Mouse (Mus musculus): Measurements from ENCODE around the gene Btbd35f26. TPM values are rescaled to one million over a fixed set of nuclear protein-coding genes. Genes with fewer than 3 reads are reported as not detected.
"Not testable (repeated sequence)": the region's sequence is repeated elsewhere in the genome, so short reads cannot be mapped to it uniquely, and the experiment has no call there.

The Btbd35f26 gene
- total RNA-seq (2021): not detected
- long read RNA-seq, experiment 1: 0 reads
- long read RNA-seq, experiment 2: 0 reads

DNA sequence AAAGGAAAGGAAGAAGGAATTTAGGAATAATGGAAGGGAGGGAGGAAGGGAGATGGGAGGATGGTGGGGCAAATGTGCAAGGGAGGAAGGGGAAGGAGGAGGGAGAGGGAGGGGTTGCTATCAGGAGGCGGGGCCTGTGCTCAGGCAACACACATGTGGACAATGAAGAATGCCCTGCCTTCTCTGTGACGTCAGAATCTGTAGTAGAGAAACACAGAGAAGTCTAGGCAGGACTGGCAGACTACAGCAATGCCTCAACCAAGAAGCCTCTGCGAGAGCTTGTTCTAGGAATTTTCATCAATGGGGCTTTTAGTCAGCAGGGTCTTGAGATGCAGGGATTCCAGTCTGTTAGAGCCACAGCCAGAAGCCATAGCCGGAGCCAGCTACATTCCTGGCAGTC lies at the start of gene Btbd35f26:
Gene Btbd35f26 (plus strand): TSS at position 301 of the 400 bp plus-strand sequence.
- intact Hi-C loops (cut with DNase I); H3K27ac ChIP-seq; H3K4me3 ChIP-seq; DNase-seq (ENCODE audit: extremely low spot score in 1 of 2, low spot score in 2 of 2): not testable (repeated sequence)

GRCm38 (mm10) chrX:31341924-31342323 lies 5.7 kb downstream of the Btbd35f26 start:
- intact Hi-C loops (cut with DNase I); DNase-seq (ENCODE audit: extremely low spot score in 1 of 2, low spot score in 2 of 2); H3K27ac ChIP-seq; H3K4me3 ChIP-seq: not testable (repeated sequence)

DNA sequence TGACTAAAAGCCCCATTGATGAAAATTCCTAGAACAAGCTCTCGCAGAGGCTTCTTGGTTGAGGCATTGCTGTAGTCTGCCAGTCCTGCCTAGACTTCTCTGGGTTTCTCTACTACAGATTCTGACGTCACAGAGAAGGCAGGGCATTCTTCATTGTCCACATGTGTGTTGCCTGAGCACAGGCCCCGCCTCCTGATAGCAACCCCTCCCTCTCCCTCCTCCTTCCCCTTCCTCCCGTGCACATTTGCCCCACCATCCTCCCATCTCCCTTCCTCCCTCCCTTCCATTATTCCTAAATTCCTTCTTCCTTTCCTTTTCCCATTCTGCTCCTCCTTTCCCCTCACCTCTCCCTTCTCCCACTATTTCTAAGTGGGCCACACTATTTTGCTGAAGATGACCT lies 47.6 kb downstream of the Btbd35f26 start, which contains the start of gene Btbd35f19:
Gene Btbd35f19 (minus strand): TSS at position 101 of the 400 bp plus-strand sequence.
- H3K27ac ChIP-seq; H3K4me3 ChIP-seq; intact Hi-C loops (cut with DNase I); DNase-seq (ENCODE audit: extremely low spot score in 1 of 2, low spot score in 2 of 2): not testable (repeated sequence)

Other genes starting within 250 kb of the Btbd35f26 start
- gene Btbd35f29, start 218.8 kb upstream of the Btbd35f26 start, total RNA-seq (2021): not detected
- gene Spin2f, start 82.6 kb upstream of the Btbd35f26 start, total RNA-seq (2021): not detected
- gene Btbd35f19, start 47.5 kb downstream of the Btbd35f26 start, total RNA-seq (2021): not detected
- not detected for gene Gm21883, start 237.8 kb downstream of the Btbd35f26 start, total RNA-seq (2021)

Data from left cerebral cortex, adult 2 months (tissue).